Mouse (Mus musculus) cerebellum, adult 2 months (tissue): ENCODE results near the gene Myl10. TPM values are rescaled to one million over a fixed set of nuclear protein-coding genes. Genes with fewer than 3 reads are reported as not detected.
"Not testable (repeated sequence)": the region's sequence is repeated elsewhere in the genome, so short reads cannot be mapped to it uniquely, and the experiment has no call there.

Experiments
- DNase-seq, 2 experiments: peaks; one replicate each; pipeline ENCODE4 v3.0.0; 2021
- H3K27ac ChIP-seq: fragments of 200-500 bp; 2 replicates; pipeline ENCODE4 v1.5.1; 2012; ENCODE audit warnings: low read length, control low read depth, inconsistent platforms; ENCODE audit not compliant: insufficient read depth
- H3K27me3 ChIP-seq: fragments of 200-500 bp; 2 replicates; pipeline ENCODE4 v1.6.1; 2012; ENCODE audit warnings: inconsistent platforms, mild to moderate bottlenecking, low read length, moderate library complexity; ENCODE audit not compliant: control insufficient read depth, insufficient read depth
- H3K4me1 ChIP-seq: fragments of 200-500 bp; 2 replicates; pipeline ENCODE4 v1.6.1; 2011; ENCODE audit warnings: low read length; ENCODE audit not compliant: control insufficient read depth, insufficient read depth
- H3K4me3 ChIP-seq: fragments of 200-500 bp; replicated peaks from 2 replicates; pipeline ENCODE3; 2011; ENCODE audit warnings: mild to moderate bottlenecking, low read depth, low read length, control low read depth; ENCODE audit not compliant: insufficient read depth
- CTCF ChIP-seq: fragments of 200-500 bp; IDR thresholded peaks from 2 replicates; pipeline ENCODE4 v1.5.1; 2011; ENCODE audit warnings: low read depth, mild to moderate bottlenecking, control low read depth, low read length, moderate library complexity, borderline replicate concordance; ENCODE audit not compliant: insufficient read depth
- POLR2A ChIP-seq: fragments of 200-500 bp; IDR thresholded peaks from 2 replicates; pipeline ENCODE4 v1.6.1; 2011; ENCODE audit warnings: low read length, control low read depth, borderline replicate concordance; ENCODE audit not compliant: insufficient read depth
- WGBS: fragments of 180-500 bp; shearing (Covaris S2); methylation state at CpG from one replicate; pipeline ENCODE4 v1.1.7; 2018; 5-methylcytosine and 5-hydroxymethylcytosine counted together
- polyA plus RNA-seq: library from polyadenylated mRNA; depleted of rRNA; stranded (reverse); fragments of >200 nt; gene quantifications from 2 replicates; pipeline ENCODE4 v1.2.3, GENCODE M21; 2012; rRNA removed

Gene Myl10
- polyA plus RNA-seq: not detected in 2 replicates

DNA sequence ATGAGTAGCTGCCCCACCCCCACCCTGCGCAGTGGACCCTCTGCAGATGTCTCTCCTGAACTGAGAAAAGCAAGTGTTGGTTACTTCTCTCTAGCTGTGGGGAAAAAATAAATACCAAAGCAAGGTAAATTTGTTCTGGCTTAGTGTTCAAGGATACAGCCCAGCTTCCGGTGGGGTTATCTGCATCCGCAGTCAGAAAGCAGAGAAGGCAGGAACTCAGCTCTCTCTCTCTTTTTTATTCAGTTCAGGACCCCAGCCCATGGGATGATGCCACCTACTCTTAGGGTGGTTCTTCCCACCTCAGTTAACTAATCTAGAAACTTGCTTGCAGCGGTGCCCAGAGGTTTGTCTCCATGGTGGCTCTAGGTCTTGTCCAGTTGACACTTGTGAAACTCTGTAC lies at the start of gene Myl10:
Gene Myl10 (plus strand): TSS at position 363 of the 400 bp plus-strand sequence.
- Histone ChIP-seq H3K4me3 (no peak within 1 kb of the TSS), H3K27me3 (no peaks in the 10 kb centered on the region), H3K4me1 (peaks cover 8% of the 10 kb centered on the region), H3K27ac (no peak within 1 kb of the TSS)
- TF ChIP-seq POLR2A (no peak), CTCF (no peak)
- WGBS: 91% methylated on average over 4 of the region's 4 CpGs
- DNase-seq: no peak

GRCm38 (mm10) chr5:136646731-136647328 lies 46.1 kb upstream of the Myl10 start:
- H3K4me3 ChIP-seq: no peak overlapping the region
- TF ChIP-seq CTCF (no peak), POLR2A (no peak)
- no peaks in the 10 kb centered on the region for H3K27me3 ChIP-seq
- WGBS: 88% methylated on average over 4 of the region's 4 CpGs
- H3K4me1 ChIP-seq: no peaks in the 10 kb centered on the region
- DNase-seq: no peak
- no peak overlapping the region for H3K27ac ChIP-seq

- no peak overlapping the region for H3K4me3 ChIP-seq
- DNase-seq: no peak
- WGBS: 26% methylated on average over 5 of the region's 5 CpGs
- TF ChIP-seq CTCF: no peak
- H3K27ac ChIP-seq: no peak overlapping the region
- H3K27me3 ChIP-seq: no peaks in the 10 kb centered on the region
- no peaks in the 10 kb centered on the region for H3K4me1 ChIP-seq
Observed at GRCm38 (mm10) chr5:136649071-136649470, 43.9 kb upstream of the Myl10 start.

GRCm38 (mm10) chr5:136649655-136650054 lies 43.3 kb upstream of the Myl10 start:
- H3K27ac ChIP-seq: no peak overlapping the region
- no peaks in the 10 kb centered on the region for H3K27me3 ChIP-seq
- DNase-seq: no peak
- TF ChIP-seq CTCF (no peak), POLR2A (no peak)
- H3K4me1 ChIP-seq: no peaks in the 10 kb centered on the region
- WGBS: 91% methylated on average over 5 of the region's 5 CpGs
- H3K4me3 ChIP-seq: no peak overlapping the region

DNA sequence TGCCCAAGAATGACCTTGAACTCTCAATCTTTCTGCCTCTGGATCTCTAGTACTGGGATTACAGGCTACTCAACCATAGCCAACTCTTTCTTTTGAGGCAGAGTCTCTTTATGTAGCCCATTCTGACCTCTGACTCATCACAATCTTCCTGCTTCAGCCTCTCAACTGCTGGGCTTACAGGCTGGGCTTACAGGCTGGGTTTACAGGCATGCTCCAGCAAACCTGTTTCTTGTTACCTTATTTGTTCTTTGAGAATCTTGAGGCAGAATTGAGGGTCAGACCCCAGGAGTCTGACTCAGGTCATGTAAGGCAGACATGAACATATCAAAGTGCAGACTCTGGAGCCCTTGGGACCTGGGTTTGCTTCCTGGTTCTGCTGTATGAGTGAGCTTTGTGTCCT lies 38.5 kb upstream of the Myl10 start:
- Histone ChIP-seq H3K4me1 (no peaks in the 10 kb centered on the region), H3K4me3 (no peak overlapping the region), H3K27ac (no peak overlapping the region), H3K27me3 (no peaks in the 10 kb centered on the region)
- DNase-seq: no peak
- no peak for TF ChIP-seq POLR2A
- TF ChIP-seq CTCF: no peak

GRCm38 (mm10) chr5:136656830-136657395 lies 36.0 kb upstream of the Myl10 start:
- 84% methylated on average over 10 of the region's 10 CpGs for WGBS
- Histone ChIP-seq H3K4me3 (no peak overlapping the region), H3K27me3 (no peaks in the 10 kb centered on the region), H3K27ac (no peak overlapping the region), H3K4me1 (no peaks in the 10 kb centered on the region)
- DNase-seq: no peak
- TF ChIP-seq CTCF (no peak; the same call in 1 of the 2 replicates), POLR2A (no peak)

DNA sequence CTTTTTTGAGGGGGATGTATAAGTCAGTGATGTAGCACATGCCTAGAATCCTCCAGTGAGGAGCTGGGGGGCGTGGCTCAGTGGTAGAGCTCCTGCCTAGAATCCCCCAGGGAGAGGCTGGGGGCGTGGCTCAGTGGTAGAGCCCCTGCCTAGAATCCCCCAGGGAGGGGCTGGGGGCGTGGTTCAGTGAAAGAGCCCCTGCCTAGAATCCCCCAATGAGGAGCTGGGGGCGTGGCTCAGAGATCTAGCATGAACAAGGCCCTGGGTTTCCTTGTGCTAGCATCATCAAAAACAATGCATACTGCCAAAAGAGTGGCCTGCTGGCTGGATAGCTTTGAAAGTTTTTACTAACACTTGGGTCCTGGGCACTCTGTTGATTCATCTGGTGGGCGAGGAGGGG lies 32.2 kb upstream of the Myl10 start:
- not testable (repeated sequence) for H3K4me1 ChIP-seq, H3K4me3 ChIP-seq, H3K27me3 ChIP-seq, DNase-seq, H3K27ac ChIP-seq
- WGBS: 70% methylated on average over 5 of the region's 5 CpGs

GRCm38 (mm10) chr5:136662281-136662680 lies 30.7 kb upstream of the Myl10 start:
- Histone ChIP-seq H3K4me3 (no peak overlapping the region), H3K27me3 (no peaks in the 10 kb centered on the region), H3K4me1 (no peaks in the 10 kb centered on the region), H3K27ac (no peak overlapping the region)
- no peak for TF ChIP-seq CTCF
- TF ChIP-seq POLR2A: no peak
- no peak for DNase-seq
- WGBS: 13% methylated on average over 10 of the region's 10 CpGs
